Mouse (Mus musculus): Measurements from ENCODE around the gene Pex7.

Gene Pex7

GRCm38 (mm10) chr10:19880437-19880836 lies 27.1 kb downstream of the Pex7 start:
- Histone ChIP-seq H3K27me3 (ENCODE audit: insufficient read depth, low read length) (no peaks in the 10 kb centered on the region), H3K9me3 (ENCODE audit: low read length) (no peaks in the 10 kb centered on the region), H3K36me3 (ENCODE audit: insufficient read depth, low read length) (peaks cover 3% of the 10 kb centered on the region; the same call in 1 of the 2 replicates), H3K4me1 (replicated peaks; ENCODE audit: low read depth, low read length) (peaks cover 30% of the 10 kb centered on the region), H3K4me3 (replicated peaks; ENCODE audit: low read length) (no peak overlapping the region)
- TF ChIP-seq CTCF (conservative IDR thresholded peaks at IDR 0.05; ENCODE audit: low read length), result no peak
- TF ChIP-seq POU5F1 (IDR thresholded peaks at IDR 0.05; ENCODE audit: borderline replicate concordance, low read length), result no peak
- no peak for TF ChIP-seq NANOG (IDR thresholded peaks at IDR 0.05; ENCODE audit: borderline replicate concordance, low read length)

GRCm38 (mm10) chr10:19879161-19879560 lies 28.3 kb downstream of the Pex7 start:
- no peak overlapping the region for H3K4me3 ChIP-seq (replicated peaks; ENCODE audit: low read length)
- no peaks in the 10 kb centered on the region for H3K36me3 ChIP-seq (ENCODE audit: insufficient read depth, low read length)
- H3K4me1 ChIP-seq (replicated peaks; ENCODE audit: low read depth, low read length), result peaks cover 17% of the 10 kb centered on the region
- H3K27me3 ChIP-seq (ENCODE audit: insufficient read depth, low read length), result no peaks in the 10 kb centered on the region
- TF ChIP-seq POU5F1 (IDR thresholded peaks at IDR 0.05; ENCODE audit: borderline replicate concordance, low read length) (no peak), CTCF (conservative IDR thresholded peaks at IDR 0.05; ENCODE audit: low read length) (no peak), NANOG (IDR thresholded peaks at IDR 0.05; ENCODE audit: borderline replicate concordance, low read length) (no peak)
- no peaks in the 10 kb centered on the region for H3K9me3 ChIP-seq (ENCODE audit: low read length)

- TF ChIP-seq POU5F1 (IDR thresholded peaks at IDR 0.05; ENCODE audit: borderline replicate concordance, low read length) (no peak), NANOG (IDR thresholded peaks at IDR 0.05; ENCODE audit: borderline replicate concordance, low read length) (no peak), CTCF (conservative IDR thresholded peaks at IDR 0.05; ENCODE audit: low read length) (no peak)
- peaks cover 10% of the 10 kb centered on the region for H3K4me1 ChIP-seq (replicated peaks; ENCODE audit: low read depth, low read length)
- H3K4me3 ChIP-seq (replicated peaks; ENCODE audit: low read length), result no peak overlapping the region
- H3K9me3 ChIP-seq (ENCODE audit: low read length), result no peaks in the 10 kb centered on the region
- no peaks in the 10 kb centered on the region for H3K27me3 ChIP-seq (ENCODE audit: insufficient read depth, low read length)
- H3K36me3 ChIP-seq (ENCODE audit: insufficient read depth, low read length), result no peaks in the 10 kb centered on the region
Observed at GRCm38 (mm10) chr10:19877679-19878078, 29.8 kb downstream of the Pex7 start.

GRCm38 (mm10) chr10:19877257-19877656 lies 30.2 kb downstream of the Pex7 start:
- Histone ChIP-seq H3K4me1 (replicated peaks; ENCODE audit: low read depth, low read length) (peaks cover 10% of the 10 kb centered on the region), H3K27me3 (ENCODE audit: insufficient read depth, low read length) (no peaks in the 10 kb centered on the region), H3K9me3 (ENCODE audit: low read length) (no peaks in the 10 kb centered on the region), H3K4me3 (replicated peaks; ENCODE audit: low read length) (no peak overlapping the region), H3K36me3 (ENCODE audit: insufficient read depth, low read length) (no peaks in the 10 kb centered on the region)
- no peak for TF ChIP-seq CTCF (conservative IDR thresholded peaks at IDR 0.05; ENCODE audit: low read length)

- Histone ChIP-seq H3K4me1 (replicated peaks; ENCODE audit: low read depth, low read length) (peaks cover 10% of the 10 kb centered on the region), H3K9me3 (ENCODE audit: low read length) (no peaks in the 10 kb centered on the region), H3K36me3 (ENCODE audit: insufficient read depth, low read length) (no peaks in the 10 kb centered on the region), H3K27me3 (ENCODE audit: insufficient read depth, low read length) (no peaks in the 10 kb centered on the region), H3K4me3 (replicated peaks; ENCODE audit: low read length) (no peak overlapping the region)
- TF ChIP-seq NANOG (IDR thresholded peaks at IDR 0.05; ENCODE audit: borderline replicate concordance, low read length) (no peak), CTCF (conservative IDR thresholded peaks at IDR 0.05; ENCODE audit: low read length) (no peak), POU5F1 (IDR thresholded peaks at IDR 0.05; ENCODE audit: borderline replicate concordance, low read length) (no peak)
Observed at GRCm38 (mm10) chr10:19876669-19877068, 30.8 kb downstream of the Pex7 start.

- Histone ChIP-seq H3K27me3 (ENCODE audit: insufficient read depth, low read length) (no peaks in the 10 kb centered on the region), H3K9me3 (ENCODE audit: low read length) (no peaks in the 10 kb centered on the region), H3K4me1 (replicated peaks; ENCODE audit: low read depth, low read length) (peaks cover 10% of the 10 kb centered on the region), H3K36me3 (ENCODE audit: insufficient read depth, low read length) (no peaks in the 10 kb centered on the region), H3K4me3 (replicated peaks; ENCODE audit: low read length) (no peak overlapping the region)
- TF ChIP-seq NANOG (IDR thresholded peaks at IDR 0.05; ENCODE audit: borderline replicate concordance, low read length) (no peak), POU5F1 (IDR thresholded peaks at IDR 0.05; ENCODE audit: borderline replicate concordance, low read length) (no peak), CTCF (conservative IDR thresholded peaks at IDR 0.05; ENCODE audit: low read length) (no peak)
Observed at GRCm38 (mm10) chr10:19875346-19875745, 32.1 kb downstream of the Pex7 start.

GRCm38 (mm10) chr10:19855597-19856306 lies 51.7 kb downstream of the Pex7 start:
- Histone ChIP-seq H3K9me3 (ENCODE audit: low read length) (no peaks in the 10 kb centered on the region), H3K4me3 (replicated peaks; ENCODE audit: low read length) (no peak overlapping the region), H3K4me1 (replicated peaks; ENCODE audit: low read depth, low read length) (peaks cover 13% of the 10 kb centered on the region), H3K27me3 (ENCODE audit: insufficient read depth, low read length) (peaks cover 48% of the 10 kb centered on the region), H3K36me3 (ENCODE audit: insufficient read depth, low read length) (no peaks in the 10 kb centered on the region)
- TF ChIP-seq CTCF (conservative IDR thresholded peaks at IDR 0.05; ENCODE audit: low read length), result no peak
- TF ChIP-seq POU5F1 (IDR thresholded peaks at IDR 0.05; ENCODE audit: borderline replicate concordance, low read length), result no peak
- no peak for TF ChIP-seq NANOG (IDR thresholded peaks at IDR 0.05; ENCODE audit: borderline replicate concordance, low read length)

- H3K36me3 ChIP-seq (ENCODE audit: insufficient read depth, low read length), result no peaks in the 10 kb centered on the region
- H3K9me3 ChIP-seq (ENCODE audit: low read length), result no peaks in the 10 kb centered on the region
- H3K4me3 ChIP-seq (replicated peaks; ENCODE audit: low read length), result no peak overlapping the region
- peaks cover 68% of the 10 kb centered on the region for H3K27me3 ChIP-seq (ENCODE audit: insufficient read depth, low read length)
- TF ChIP-seq CTCF (conservative IDR thresholded peaks at IDR 0.05; ENCODE audit: low read length), result no peak
- no peak for TF ChIP-seq NANOG (IDR thresholded peaks at IDR 0.05; ENCODE audit: borderline replicate concordance, low read length)
- no peak for TF ChIP-seq POU5F1 (IDR thresholded peaks at IDR 0.05; ENCODE audit: borderline replicate concordance, low read length)
- peaks cover 26% of the 10 kb centered on the region for H3K4me1 ChIP-seq (replicated peaks; ENCODE audit: low read depth, low read length)
Observed at GRCm38 (mm10) chr10:19853609-19854008, 53.9 kb downstream of the Pex7 start.

- TF ChIP-seq CTCF (conservative IDR thresholded peaks at IDR 0.05; ENCODE audit: low read length) (no peak), NANOG (IDR thresholded peaks at IDR 0.05; ENCODE audit: borderline replicate concordance, low read length) (no peak), POU5F1 (IDR thresholded peaks at IDR 0.05; ENCODE audit: borderline replicate concordance, low read length) (no peak)
- Histone ChIP-seq H3K4me3 (replicated peaks; ENCODE audit: low read length) (no peak overlapping the region), H3K4me1 (replicated peaks; ENCODE audit: low read depth, low read length) (peaks cover 27% of the 10 kb centered on the region), H3K9me3 (ENCODE audit: low read length) (no peaks in the 10 kb centered on the region), H3K36me3 (ENCODE audit: insufficient read depth, low read length) (no peaks in the 10 kb centered on the region), H3K27me3 (ENCODE audit: insufficient read depth, low read length) (peaks cover 74% of the 10 kb centered on the region)
Observed at GRCm38 (mm10) chr10:19852776-19853175, 54.7 kb downstream of the Pex7 start.
